Mouse (Mus musculus): ENCODE data around the gene Cntn2.
A peak's percentile ranks its signal among the peaks of the same experiment; 100 is the strongest.
"Not testable (repeated sequence)": the region's sequence is repeated elsewhere in the genome, so short reads cannot be mapped to it uniquely, and the experiment has no call there.

Cntn2 gene

DNA sequence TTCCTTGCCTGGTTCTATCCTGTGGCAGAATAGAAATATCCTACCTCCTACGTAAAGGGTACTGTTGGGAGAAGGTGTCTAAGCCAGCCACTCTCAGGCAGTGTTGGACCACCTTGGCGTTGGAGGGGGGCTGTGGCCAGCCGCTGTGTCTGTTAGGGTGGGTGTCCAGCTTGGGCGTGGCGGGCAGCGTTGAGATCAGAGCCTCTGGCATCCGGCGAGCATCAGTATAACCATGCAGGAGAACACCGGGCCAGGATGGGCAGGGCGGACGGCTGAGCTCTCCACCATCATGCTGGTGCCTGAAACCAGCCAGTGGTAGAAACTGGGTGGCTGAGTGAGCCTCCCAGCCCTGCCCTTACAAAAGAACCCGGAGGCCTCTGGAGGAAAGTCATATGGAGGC, 27.7 kb downstream of the Cntn2 start:
- DNase-seq (ENCODE audit: low read depth in 2 of 2, low spot score in 2 of 2) = no peak

DNA sequence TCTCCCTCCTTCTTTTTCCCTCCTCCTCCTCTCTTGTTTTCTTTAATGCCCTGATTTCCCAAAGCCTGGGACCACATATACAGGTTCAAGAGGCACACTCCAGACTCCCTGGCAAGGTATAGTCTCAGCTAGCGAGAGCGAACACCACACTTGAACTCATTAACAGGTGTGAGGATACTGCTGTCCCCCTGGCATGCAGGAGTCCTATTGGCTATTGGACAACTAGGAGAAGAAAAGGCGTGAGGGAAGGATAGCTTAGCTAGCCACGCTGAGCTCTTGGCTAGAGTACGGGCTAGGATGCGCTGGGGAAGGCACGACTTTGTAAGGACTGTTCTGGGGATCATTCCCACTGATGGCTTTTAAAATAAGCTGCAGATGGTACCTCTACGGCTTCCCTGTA, 30.9 kb downstream of the Cntn2 start:
- DNase-seq (ENCODE audit: low read depth in 2 of 2, low spot score in 2 of 2) = no peak

DNA sequence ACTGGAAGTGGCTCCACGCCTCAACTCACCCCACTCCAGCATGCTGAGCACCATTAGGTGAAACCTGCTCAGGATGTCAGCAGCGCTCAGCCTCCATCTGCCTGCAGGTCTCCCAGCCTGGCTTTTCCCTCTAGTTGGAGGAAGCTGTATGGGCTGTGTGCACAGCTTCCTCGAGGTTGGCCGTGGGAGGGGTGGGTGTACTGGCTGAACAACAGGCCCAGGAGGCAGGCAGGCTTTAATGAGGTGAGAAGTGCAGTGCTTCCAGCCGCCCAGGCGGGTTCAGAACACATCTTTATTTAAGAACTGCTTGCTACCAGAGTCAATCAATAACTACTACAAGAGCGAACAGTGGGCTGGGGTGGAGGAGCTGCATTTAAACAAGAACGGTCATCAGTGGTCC, 31.5 kb downstream of the Cntn2 start:
- no peak for DNase-seq (ENCODE audit: low read depth in 2 of 2, low spot score in 2 of 2)

DNA sequence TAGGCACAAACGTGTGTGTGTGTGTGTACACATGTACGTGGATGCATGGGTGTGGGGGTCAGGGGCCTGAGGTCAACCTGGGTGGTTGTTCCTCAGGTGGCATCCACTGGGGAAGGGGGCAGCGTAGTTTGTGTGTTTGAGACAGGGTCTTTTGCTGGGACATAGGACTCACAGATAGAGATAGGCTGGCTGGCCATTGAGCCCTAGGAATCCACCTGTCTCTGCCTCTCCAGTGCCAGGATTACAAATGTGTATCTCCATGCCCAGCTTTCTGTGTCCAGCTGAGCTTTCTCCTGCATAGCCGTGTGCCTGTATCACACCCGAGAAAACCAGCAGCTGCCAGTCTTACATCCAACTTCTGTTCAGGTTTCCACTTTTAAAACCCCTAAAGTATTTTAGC, 33.3 kb downstream of the Cntn2 start:
- DNase-seq (ENCODE audit: low read depth in 2 of 2, low spot score in 2 of 2) = no peak

DNA sequence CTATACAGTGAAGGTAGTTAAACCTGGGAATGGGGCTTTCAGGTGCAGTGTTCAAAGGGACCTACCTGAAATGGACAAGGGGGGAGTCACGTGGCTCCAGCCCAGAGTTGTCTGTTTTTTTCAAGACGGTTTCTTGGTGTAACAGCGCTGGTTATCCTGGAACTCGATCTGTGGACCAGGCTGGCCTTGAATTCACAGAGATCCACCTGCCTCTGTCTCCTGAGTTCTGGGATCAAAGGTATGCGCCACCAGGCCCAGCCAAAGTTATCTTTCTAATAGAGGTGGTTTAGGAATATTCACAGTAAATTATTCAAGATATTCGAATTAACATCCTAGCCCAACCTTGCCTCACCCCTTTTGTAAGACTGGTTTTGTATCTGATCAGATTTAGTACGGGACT, 36.4 kb downstream of the Cntn2 start:
- no peak for DNase-seq (ENCODE audit: low read depth in 2 of 2, low spot score in 2 of 2)

DNA sequence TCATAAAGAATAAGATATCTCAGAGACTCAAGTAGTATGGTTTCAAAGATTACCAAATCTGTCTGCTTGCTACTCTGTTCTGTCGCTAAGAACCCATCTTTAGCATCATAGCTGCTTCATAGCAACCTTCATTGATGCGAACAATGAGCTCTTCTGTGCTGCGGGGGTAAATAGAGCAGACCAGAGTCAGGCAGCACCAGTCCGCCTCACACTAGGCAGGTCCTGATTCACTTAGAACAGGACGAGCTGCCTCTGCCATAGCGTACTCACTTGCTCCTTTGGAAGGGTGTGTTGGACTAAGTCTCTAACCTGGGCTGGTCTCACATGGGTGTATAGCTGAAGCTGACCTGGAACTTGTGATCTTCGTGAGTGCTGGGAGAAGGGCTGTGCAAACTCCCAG, 37.0 kb downstream of the Cntn2 start, which contains the start of gene Tmem81:
Gene Tmem81 (plus strand): TSS at position 173 of the 400 bp plus-strand sequence.
- no peak for DNase-seq (ENCODE audit: low read depth in 2 of 2, low spot score in 2 of 2)

DNA sequence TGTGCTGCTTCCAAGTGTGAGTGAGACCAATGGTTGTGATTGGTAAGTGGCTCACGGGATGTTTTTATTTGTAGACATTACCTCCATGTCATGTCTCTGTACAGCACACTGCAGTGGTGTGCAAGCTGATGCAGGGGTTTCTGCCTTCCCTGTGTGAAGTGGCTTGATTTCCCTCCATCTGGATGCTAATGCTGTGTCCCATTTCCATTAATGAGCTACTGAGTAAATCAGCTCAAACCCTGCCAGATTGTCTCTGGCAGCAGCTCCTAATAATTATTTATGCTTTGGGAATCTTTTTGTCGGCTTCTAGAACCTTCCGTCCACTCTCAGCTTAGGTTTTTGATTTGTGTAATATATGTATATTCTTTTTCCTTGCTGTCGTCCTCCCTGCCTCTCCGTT, 37.9 kb downstream of the Cntn2 start:
- no peak for DNase-seq (ENCODE audit: low read depth in 2 of 2, low spot score in 2 of 2)

DNA sequence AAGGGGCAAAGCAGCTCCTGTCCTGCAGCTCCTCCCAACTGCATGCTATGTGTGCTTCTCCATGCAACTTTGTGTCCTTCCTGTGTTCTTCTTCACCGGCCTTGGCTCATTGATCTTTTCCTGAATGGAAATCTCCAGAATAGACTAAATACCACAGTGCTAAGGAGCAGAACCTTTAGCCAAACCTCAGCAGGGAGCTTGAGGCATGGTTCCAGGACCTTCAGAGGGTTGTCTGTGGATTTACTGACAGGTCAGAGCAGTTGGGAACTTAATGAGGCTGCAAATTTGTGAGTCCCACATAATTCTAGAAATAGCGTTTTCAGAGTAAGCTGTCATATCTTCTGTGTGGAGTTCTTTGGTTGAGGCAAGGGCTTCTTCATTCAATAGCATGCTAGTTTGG, 42.5 kb downstream of the Cntn2 start:
- DNase-seq (ENCODE audit: low read depth in 2 of 2, low spot score in 2 of 2) = no peak

DNA sequence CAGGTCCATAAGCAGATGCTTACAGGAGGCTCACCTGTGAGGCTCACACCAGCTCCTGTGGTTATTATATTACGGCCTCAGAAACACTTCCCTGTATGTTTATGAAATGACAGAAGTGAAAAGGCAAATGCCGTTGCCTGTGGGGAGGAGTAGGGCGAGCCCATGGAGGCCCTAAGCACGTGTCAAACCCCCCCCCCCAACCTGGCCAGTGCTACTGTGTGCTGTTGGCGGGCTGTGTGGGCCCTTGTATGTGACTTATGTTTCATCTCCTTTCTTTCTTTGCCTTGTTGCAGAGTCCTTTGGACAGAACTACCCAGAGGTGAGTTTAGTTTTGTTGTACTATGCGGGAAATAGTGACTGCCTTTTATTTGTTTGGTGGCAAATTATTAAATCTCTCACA, 59.3 kb downstream of the Cntn2 start:
- DNase-seq (ENCODE audit: low read depth in 2 of 2, low spot score in 2 of 2) = no peak

DNA sequence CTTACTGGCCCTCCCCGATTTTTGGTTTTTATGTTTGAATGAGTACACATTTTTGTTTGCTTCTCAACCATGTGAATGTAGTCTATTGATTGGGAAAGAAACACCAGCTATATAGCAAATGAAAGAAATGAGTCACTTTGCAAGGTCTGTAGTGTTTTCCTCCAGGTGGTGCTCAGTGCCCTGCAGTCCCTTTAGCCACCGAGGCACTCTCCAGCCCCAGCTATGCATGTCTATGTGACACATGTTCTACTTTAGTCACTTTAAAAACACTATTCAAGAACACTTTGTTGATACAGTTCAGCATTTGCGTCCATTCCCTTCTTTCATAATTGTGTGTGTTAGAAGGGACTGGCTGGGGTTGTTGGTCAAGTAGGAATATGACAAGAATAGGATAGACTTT, 59.8 kb downstream of the Cntn2 start:
- DNase-seq (ENCODE audit: low read depth in 2 of 2, low spot score in 2 of 2) = no peak

DNA sequence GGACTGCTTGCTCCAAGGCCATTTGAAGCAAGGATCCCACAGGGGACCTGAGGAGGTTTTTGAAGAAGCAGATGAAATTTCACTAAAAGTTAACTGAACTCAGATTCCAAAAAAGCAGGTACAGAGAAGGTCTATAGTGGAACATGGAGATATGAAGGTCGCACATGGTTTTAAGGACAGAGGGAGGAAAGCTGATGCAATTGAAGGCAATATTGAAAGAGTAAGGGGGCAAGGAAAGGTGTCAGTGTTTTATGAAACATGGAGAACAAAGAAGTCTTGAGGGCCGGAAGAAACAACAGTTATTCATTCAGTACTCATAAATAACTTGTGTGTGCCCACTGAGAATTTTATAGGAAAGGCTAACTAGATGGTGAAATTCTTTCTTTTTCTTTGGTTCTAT, 61.4 kb downstream of the Cntn2 start:
- no peak for DNase-seq (ENCODE audit: low read depth in 2 of 2, low spot score in 2 of 2)

DNA sequence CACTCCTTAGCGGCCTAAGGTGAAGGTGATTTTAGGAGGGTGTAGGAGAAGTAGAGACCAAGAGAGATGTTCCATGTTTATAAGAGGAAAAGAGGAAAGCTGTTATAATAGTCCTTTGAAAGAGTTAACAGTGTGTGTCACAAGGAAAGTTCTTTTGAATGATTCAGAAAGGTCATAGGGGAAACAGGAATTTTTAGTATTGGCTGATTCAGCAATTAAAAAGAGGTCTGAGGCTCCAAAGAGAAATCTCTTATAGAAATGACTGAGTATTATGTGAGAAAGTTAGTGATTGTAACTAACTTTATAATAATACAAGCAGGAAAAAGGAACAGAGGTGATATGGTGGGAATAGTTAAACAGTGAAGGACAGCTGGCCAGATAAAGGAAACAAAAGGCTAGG, 63.6 kb downstream of the Cntn2 start:
- no peak for DNase-seq (ENCODE audit: low read depth in 2 of 2, low spot score in 2 of 2)

DNA sequence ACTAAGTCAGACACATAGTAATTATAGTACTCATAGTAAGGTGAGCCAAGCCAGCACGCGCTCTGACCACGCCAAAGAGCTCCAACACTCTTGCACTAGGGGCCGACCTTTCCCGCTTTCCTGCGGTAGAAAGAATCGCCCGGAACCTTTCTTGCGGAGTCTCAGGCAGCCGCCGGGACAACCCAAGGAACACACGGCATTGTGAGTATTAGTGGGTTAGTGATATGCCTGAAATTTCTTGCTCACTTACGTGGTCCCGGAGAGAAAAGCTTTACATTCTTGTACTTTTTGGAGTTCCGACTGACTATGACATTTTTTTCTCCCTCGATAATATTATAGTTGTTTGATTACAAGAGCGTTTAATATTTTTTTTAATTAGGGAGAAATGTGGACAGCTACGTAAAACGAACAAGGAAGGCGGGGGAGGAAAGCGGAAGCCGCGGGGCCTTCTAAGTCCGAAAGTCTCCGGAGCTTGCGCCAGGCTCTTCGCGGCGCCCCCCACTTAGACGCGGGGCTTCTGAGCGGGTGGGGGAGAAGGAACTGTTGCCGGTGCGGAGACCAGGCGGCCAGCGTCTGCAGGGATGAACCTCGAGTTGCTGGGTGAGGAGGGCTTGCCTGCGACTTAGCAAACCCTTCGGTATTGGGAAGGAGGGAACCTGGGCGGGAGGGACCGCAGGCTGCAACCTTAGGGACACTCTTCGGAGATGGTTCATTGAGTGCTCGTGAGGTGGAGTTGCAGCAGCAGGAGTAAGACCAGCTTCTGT, 65.9 kb downstream of the Cntn2 start, which contains the start of gene Rbbp5:
Gene Rbbp5 (plus strand): TSS at position 438 of the 764 bp plus-strand sequence.
- peak; percentile 83 to 85 for DNase-seq (ENCODE audit: low read depth in 2 of 2, low spot score in 2 of 2)

DNA sequence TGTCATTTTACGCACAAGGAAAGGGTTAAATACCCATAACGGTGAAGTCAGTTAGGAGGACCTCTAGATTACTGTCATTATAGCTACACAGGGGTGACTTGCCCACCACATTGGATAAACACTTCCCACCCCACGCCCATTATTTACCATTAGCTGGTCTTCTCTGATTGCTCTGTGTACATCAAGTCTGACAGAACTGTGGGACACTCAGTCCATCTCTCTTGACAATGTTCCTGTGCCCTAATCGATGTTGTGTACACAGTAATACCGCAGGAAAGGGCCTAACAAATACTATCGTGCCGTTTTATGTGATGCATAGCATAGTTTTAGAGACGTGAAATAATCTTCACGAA, 66.5 kb downstream of the Cntn2 start:
- no peak for DNase-seq (ENCODE audit: low read depth in 2 of 2, low spot score in 2 of 2)

DNA sequence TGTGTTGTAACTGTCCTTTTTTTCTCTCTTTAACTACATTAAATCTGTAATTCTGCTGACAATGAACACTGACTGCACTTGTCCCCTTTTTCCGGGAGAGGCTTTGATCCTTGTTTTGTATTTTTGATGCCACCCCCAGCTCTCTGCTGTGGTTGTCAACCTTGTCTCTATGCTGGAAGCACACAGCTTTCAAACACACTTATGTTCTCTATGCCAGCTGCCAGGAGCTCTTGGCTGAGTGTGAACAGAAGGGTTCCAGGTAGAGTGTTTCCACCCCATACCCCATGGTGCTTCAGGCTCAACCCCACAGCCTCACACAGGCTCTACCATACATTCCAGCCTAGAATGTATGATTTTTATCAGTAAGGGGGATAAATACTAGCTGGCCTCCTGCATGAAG, 68.6 kb downstream of the Cntn2 start:
- no peak for DNase-seq (ENCODE audit: low read depth in 2 of 2, low spot score in 2 of 2)

DNA sequence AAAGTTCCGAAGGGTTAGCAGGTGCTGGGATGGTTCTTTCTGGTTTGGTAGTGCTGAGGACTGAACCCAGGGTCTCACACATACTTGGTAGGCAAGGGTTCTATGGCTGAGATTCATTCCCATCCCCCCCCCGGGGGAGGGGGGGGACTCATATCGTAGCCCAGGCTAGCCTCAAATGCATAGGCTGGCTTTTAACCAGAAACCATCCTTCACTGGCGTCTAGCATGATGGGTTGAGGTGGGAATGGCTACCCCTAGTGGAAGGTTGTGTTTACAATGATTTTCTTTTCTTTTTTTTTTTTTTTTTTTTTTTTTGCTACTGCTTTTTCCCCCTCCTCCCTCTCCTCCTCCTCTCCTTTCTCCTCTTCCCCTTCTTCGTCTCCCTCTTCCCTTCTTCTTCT, 70.5 kb downstream of the Cntn2 start:
- no peak for DNase-seq (ENCODE audit: low read depth in 2 of 2, low spot score in 2 of 2)

DNA sequence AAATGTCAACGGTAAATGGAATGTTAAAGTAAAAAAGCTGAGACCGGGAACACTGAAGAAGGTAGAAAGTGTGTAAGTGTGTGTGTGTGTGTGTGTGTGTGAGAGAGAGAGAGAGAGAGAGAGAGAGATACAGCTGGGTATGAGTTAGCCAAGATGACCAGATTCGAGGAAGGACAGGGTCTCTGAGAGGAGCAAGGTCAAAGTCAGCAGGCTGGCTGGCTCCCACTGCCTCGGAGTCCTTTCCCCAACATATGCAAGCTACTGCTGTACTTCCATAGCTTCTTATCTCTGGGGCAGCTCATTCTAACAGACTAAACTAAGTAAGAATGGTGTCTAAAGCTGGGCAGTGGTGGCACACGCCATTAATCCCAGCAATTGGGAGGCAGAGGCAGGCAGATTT, 71.6 kb downstream of the Cntn2 start:
- no peak for DNase-seq (ENCODE audit: low read depth in 2 of 2, low spot score in 2 of 2)

DNA sequence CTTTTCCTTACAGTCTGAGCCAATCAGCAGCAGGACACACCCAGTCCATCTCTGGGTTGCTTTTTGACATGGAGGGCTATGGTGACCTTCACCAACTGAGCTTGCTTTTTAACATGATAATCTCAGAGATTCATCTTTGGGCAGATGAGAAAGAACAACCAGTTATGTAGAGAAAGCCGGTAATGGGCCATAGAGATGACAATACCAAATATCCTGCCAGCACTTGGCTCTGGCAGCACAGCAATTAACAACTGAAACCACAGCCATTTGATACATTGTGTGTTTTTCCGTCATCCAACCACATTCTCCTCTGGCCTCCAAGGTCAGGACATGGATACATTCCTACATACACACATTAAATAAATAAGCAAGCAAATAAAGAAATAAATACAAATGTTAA, 72.0 kb downstream of the Cntn2 start:
- no peak for DNase-seq (ENCODE audit: low read depth in 2 of 2, low spot score in 2 of 2)

DNA sequence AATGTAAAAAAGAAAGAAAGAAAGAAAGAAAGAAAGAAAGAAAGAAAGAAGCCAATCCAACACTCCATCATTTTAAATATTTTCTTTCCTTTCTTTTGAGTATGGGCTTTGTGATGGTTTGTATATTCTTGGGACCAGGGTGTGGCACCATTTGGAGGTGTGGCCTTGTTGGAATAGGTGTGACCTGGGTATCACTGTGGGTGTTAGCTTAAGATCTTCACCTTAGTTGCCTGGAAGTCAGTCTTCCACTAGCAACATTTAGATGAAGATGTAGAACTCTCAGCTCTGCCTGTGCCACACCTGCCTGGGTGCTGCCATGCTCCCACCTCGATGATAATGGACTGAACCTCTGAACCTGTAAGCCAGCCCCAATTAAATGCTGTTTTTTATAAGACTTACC, 73.0 kb downstream of the Cntn2 start:
- not testable (repeated sequence) for DNase-seq (ENCODE audit: low read depth in 2 of 2, low spot score in 2 of 2)

DNA sequence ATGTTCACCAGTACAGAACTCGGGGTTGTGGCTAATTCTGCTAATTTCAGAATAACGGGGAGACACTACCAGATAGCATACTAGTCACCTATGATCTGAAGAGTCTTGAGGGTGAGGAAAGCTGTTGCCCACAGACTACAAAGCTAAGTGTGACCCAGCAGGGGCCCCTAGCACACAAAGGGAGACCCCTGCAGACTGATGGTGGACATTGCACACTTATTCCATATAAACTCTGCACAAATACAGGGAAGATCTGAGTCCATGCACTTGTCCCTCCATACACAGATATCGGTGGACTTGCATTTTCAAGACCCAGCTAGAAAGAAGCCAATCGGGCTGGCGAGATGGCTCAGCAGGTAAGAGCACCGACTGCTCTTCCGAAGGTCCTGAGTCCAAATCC, 73.5 kb downstream of the Cntn2 start:
- no peak for DNase-seq (ENCODE audit: low read depth in 2 of 2, low spot score in 2 of 2)

DNA sequence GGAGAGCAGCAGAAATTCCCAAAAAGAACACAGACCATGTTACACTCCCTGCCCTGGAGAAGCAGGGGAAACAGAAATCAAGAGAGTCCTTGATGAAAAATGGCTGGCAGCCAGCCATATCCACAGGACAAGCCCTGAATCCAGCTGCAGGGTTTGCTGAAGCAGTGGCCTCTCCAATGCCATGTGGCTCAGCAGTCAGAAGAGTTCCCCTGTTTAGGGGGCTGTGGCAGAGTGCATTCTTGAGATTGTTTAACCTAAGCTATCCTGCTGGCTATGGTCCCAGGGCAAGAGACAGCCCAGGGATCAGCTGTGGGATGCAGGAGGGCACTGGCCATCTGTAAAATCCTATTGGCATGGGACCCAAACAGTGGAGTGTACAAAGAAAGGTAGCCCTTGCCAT, 74.1 kb downstream of the Cntn2 start:
- no peak for DNase-seq (ENCODE audit: low read depth in 2 of 2, low spot score in 2 of 2)

DNA sequence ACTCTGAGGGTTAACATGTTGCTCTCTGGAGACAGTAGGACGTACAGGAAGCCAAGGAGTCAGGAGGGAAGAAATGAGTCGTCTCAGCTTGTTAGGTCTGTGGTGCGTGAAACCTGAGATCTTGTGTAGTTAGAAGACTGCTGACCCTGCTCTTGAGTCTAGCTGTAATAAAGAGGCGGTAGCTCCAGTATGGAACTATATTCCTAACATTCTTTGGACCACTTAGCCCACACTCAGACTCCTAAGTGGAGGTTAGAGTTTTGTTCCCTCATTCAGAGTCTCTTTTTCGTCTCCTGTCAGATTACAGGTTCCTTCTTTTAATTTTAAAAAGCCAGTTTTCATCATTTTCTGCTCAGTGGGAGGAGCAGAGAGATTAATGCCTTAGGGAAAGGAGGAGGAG, 78.4 kb downstream of the Cntn2 start:
- DNase-seq (ENCODE audit: low read depth in 2 of 2, low spot score in 2 of 2) = no peak
